Mouse (Mus musculus) testis, adult 2 months (tissue): ENCODE data around the gene Mrpl35.

Experiments used
- CTCF ChIP-seq: fragments of 200-500 bp; IDR thresholded peaks from 2 replicates; pipeline ENCODE4 v1.5.1; 2012; ENCODE audit warnings: low read depth, mild to moderate bottlenecking, inconsistent platforms, low read length, moderate library complexity; ENCODE audit not compliant: control insufficient read depth, insufficient read depth, insufficient replicate concordance
- POLR2A ChIP-seq: fragments of 200-500 bp; IDR thresholded peaks from 2 replicates; pipeline ENCODE4 v1.6.1; 2012; ENCODE audit warnings: low read depth, mild to moderate bottlenecking, inconsistent platforms, low read length, moderate library complexity; ENCODE audit not compliant: control insufficient read depth

DNA sequence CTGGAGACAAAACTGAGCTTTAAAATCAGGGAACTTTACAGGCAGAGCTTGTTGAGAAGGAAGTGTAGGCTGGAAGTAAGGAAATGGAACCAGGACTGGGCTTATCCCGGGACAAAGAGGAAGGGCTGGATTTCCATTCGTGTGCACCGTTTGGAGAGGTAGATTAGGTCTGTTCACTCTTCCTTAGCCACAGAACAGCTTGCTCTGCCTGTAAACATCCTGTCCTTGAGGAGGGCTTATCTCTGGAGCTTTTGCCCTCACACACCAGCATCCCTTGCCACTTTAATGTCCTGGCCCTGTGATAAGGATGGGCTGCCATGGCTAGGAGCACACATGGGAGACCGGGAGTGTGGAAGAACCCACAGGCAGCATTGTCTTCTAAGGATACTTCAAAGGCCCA lies 59.0 kb downstream of the Mrpl35 start:
- no peak for TF ChIP-seq POLR2A
- TF ChIP-seq CTCF = no peak
